Comparison of ENCODE assay signal across 21 mouse cellular contexts in the genomic region with DNA sequence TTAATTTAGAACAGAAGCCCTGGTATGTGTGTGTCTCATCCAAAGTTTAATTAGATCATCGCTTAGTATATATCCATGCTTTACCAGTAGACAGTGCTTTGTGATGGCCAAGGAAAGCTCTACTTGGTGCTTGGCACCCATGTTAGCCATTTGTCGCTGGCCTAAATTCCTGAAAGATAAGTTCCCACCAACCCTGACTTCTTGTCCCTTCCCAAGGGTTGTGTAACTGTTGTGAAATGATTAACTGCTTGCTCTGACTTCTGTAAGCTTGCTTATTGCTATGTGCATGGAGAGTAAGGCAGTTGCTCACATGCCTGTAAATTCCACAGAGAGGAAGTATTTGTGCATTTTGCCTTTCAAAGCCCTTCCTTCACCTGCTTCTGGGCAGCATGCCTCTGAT. TPM values are rescaled to one million over a fixed set of nuclear protein-coding genes. Genes with fewer than 3 reads are reported as not detected.
DNase-seq lines count a peak whose midpoint lies in the region; ATAC-seq and TF ChIP-seq lines count a peak whose summit lies in the region.
"Had no signal": no experiment of that assay in that cellular context is flagged by ENCODE, and none has a peak within 500 bp of the region (broad histone marks: within the 10 kb centered on the region; RNA-seq: fewer than 3 reads in every experiment).

No protein-coding gene starts in this region.

- peak; percentile 43; the same call in 1 of the 2 replicates for ATAC-seq in liver, embryonic 15.5 days (ENCODE audit: insufficient read depth)
- peak; percentile 53 for ATAC-seq in granulocyte monocyte progenitor cell, adult 5-6 weeks (replicated peaks; ENCODE audit: poor library complexity, severe bottlenecking)
- ATAC-seq in hindbrain, embryonic 11.5 days (ENCODE audit: low FRiP score), result no peak
- ATAC-seq: forebrain, embryonic 16.5 days had no signal

- H3K27ac ChIP-seq in gastrocnemius, adult 2 months, result peak overlapping the region; percentile 98
- H3K27ac ChIP-seq in liver, embryonic 15.5 days (replicated peaks), result no peak overlapping the region
- no peak overlapping the region for H3K27ac ChIP-seq in hindbrain, embryonic 11.5 days (ENCODE audit: low read depth, low read length)
- H3K27ac ChIP-seq: forebrain, embryonic 10.5 days; hindbrain, embryonic 13.5 days; limb, embryonic 15.5 days; lung, embryonic 15.5 days had no signal

- H3K4me1 ChIP-seq in liver, embryonic 15.5 days (replicated peaks), result peaks cover 16% of the 10 kb centered on the region; the same call in 1 of the 2 replicates
- H3K4me1 ChIP-seq in hindbrain, embryonic 11.5 days (replicated peaks; ENCODE audit: control insufficient read depth, insufficient read depth, low read length), result no peaks in the 10 kb centered on the region; the same call in 1 of the 2 replicates

- no peaks in the 10 kb centered on the region for H3K27me3 ChIP-seq in liver, embryonic 15.5 days
- H3K27me3 ChIP-seq in hindbrain, embryonic 11.5 days (ENCODE audit: control insufficient read depth, insufficient read depth, low read length), result no peaks in the 10 kb centered on the region
- H3K27me3 ChIP-seq: hindbrain, embryonic 13.5 days; limb, embryonic 15.5 days; lung, embryonic 15.5 days had no signal

- no peaks in the 10 kb centered on the region for H3K9me3 ChIP-seq in liver, embryonic 15.5 days (replicated peaks)
- H3K9me3 ChIP-seq in hindbrain, embryonic 11.5 days (ENCODE audit: control insufficient read depth, low read length), result no peaks in the 10 kb centered on the region
- H3K9me3 ChIP-seq: forebrain, embryonic 10.5 days; hindbrain, embryonic 13.5 days; limb, embryonic 15.5 days; lung, embryonic 15.5 days had no signal

- intact Hi-C loops in gastrocnemius, adult 2 months (cut with DNase I), result no loop called here

- no peak overlapping the region for H3K4me3 ChIP-seq in gastrocnemius, adult 2 months
- H3K4me3 ChIP-seq in liver, embryonic 15.5 days (replicated peaks), result no peak overlapping the region
- H3K4me3 ChIP-seq in hindbrain, embryonic 11.5 days (ENCODE audit: low read depth, low read length), result no peak overlapping the region
- H3K4me3 ChIP-seq: forebrain, embryonic 10.5 days; hindbrain, embryonic 13.5 days; limb, embryonic 15.5 days; lung, embryonic 15.5 days had no signal

- WGBS in liver, embryonic 15.5 days (ENCODE audit: insufficient replicate concordance), result 58% methylated on average over 2 of the region's 2 CpGs
- WGBS in hindbrain, embryonic 11.5 days, result 86% methylated on average over 2 of the region's 2 CpGs

- no peak for TF ChIP-seq CTCF in gastrocnemius, adult 2 months (IDR thresholded peaks at IDR 0.05)

- no peak overlapping the region; the same call in 1 of the 2 replicates for H3K4me2 ChIP-seq in liver, embryonic 15.5 days
- H3K4me2 ChIP-seq in hindbrain, embryonic 11.5 days (replicated peaks; ENCODE audit: low read depth, low read length), result no peak overlapping the region
- H3K4me2 ChIP-seq: hindbrain, embryonic 13.5 days; limb, embryonic 15.5 days; lung, embryonic 15.5 days had no signal

- no peaks in the 10 kb centered on the region for H3K36me3 ChIP-seq in liver, embryonic 15.5 days (replicated peaks)
- no peaks in the 10 kb centered on the region for H3K36me3 ChIP-seq in hindbrain, embryonic 11.5 days (ENCODE audit: control insufficient read depth, insufficient read depth, low read length)
- H3K36me3 ChIP-seq: hindbrain, embryonic 13.5 days; limb, embryonic 15.5 days; lung, embryonic 15.5 days had no signal

- DNase-seq in gastrocnemius, adult 2 months, result no peak
- no peak for DNase-seq in gastrocnemius, postnatal 25 days
- DNase-seq in liver (no peak), 416B (ENCODE audit: low read depth) (peak; percentile 28)
- DNase-seq in cerebellum, adult 9-11 months, result no peak
- no peak for DNase-seq in hindbrain, embryonic 11.5 days (ENCODE audit: low spot score)
- DNase-seq: adrenal gland, postnatal 10 days; cerebellum, postnatal 10 days; gastrocnemius, postnatal 36 days; kidney, postnatal 25 days; left cerebral cortex, postnatal 4 days; thymus, adult 18-20 months; thymus, postnatal 36 days had no signal

- H3K9ac ChIP-seq in liver, embryonic 15.5 days, result no peak overlapping the region
- H3K9ac ChIP-seq in hindbrain, embryonic 11.5 days (ENCODE audit: low read depth, low read length), result no peak overlapping the region
- H3K9ac ChIP-seq: hindbrain, embryonic 13.5 days; limb, embryonic 15.5 days; lung, embryonic 15.5 days had no signal

RNA-seq across cellular contexts. Expression of gene Tmem38b, which starts 4.7 kb away (rescaled TPM):
- 10 to 100 TPM; 58.6 to 69.6 TPM for total RNA-seq in gastrocnemius, adult 2 months (2021)
- total RNA-seq in gastrocnemius, postnatal 25 days (2021), result 10 to 100 TPM; 35.2 to 49.8 TPM
- 5.2 and 5.5 TPM in 2 replicates for polyA plus RNA-seq in liver, embryonic 15.5 days (2015; fragmentation: Nextera tagmentation; extraction: Ambion mirVana)
- 20.9 and 32.1 TPM in 2 replicates for total RNA-seq in granulocyte monocyte progenitor cell, adult 5-6 weeks (2014; fragmentation: Nextera tagmentation)
- 16.9 and 19.7 TPM in 2 replicates for total RNA-seq in granulocyte monocyte progenitor cell, adult 5-6 weeks (2017)
- 5.8 and 6.7 TPM in 2 replicates for polyA plus RNA-seq in hindbrain, embryonic 11.5 days (2014; fragmentation: Nextera tagmentation; extraction: Ambion mirVana)

RNA-seq across cellular contexts. Expression of gene Tal2, which starts 51.1 kb away (rescaled TPM):
- total RNA-seq in gastrocnemius, adult 2 months (2021), result 1 to 10 TPM in 1 of 2 experiments, under 1 TPM in 1; 0.54 to 1.1 TPM
- under 1 TPM; 0.56 to 0.72 TPM for total RNA-seq in gastrocnemius, postnatal 25 days (2021)
- polyA plus RNA-seq in liver, embryonic 15.5 days (2015; fragmentation: Nextera tagmentation; extraction: Ambion mirVana), result not detected in 2 replicates
- total RNA-seq in granulocyte monocyte progenitor cell, adult 5-6 weeks (2014; fragmentation: Nextera tagmentation), result 0.43 TPM in 1 of 2 replicates, not detected in the other
- total RNA-seq in granulocyte monocyte progenitor cell, adult 5-6 weeks (2017), result not detected in 2 replicates
- 0.73 and 1.4 TPM in 2 replicates for polyA plus RNA-seq in hindbrain, embryonic 11.5 days (2014; fragmentation: Nextera tagmentation; extraction: Ambion mirVana)
- polyA plus RNA-seq: small intestine, adult 2 months had no signal
